Mouse (Mus musculus) embryonic facial prominence, embryonic 11.5 days (tissue): ENCODE measurements around the gene Iqschfp. TPM values are rescaled to one million over a fixed set of nuclear protein-coding genes. Genes with fewer than 3 reads are reported as not detected.

Experiments used
- ATAC-seq: fragments of 200-750 bp; cut with Nextera tagmentation; replicated peaks from 2 replicates; pipeline ENCODE4 v1.8.0; 2017; ENCODE audit warnings: low read depth; ENCODE audit not compliant: insufficient number of reproducible peaks, low FRiP score, low TSS enrichment
- DNase-seq: peaks from one replicate; pipeline ENCODE4 v3.0.0-alpha.2; 2015; ENCODE audit warnings: low spot score
- H3K27ac ChIP-seq: fragments of 300-500 bp; sonication (generic); replicated peaks from 2 replicates; pipeline ENCODE4 v1.5.1; 2014; ENCODE audit warnings: mild to moderate bottlenecking, low read depth, low read length, control low read depth
- H3K27me3 ChIP-seq: fragments of 300-500 bp; sonication (generic); 2 replicates; pipeline ENCODE4 v1.6.1; 2014; ENCODE audit warnings: mild to moderate bottlenecking, low read length, moderate library complexity, mixed read lengths; ENCODE audit not compliant: control insufficient read depth, insufficient read depth
- H3K36me3 ChIP-seq: fragments of 300-500 bp; sonication (generic); replicated peaks from 2 replicates; pipeline ENCODE4 v1.6.1; 2014; ENCODE audit warnings: low read depth, mild to moderate bottlenecking, low read length, moderate library complexity, mixed read lengths; ENCODE audit not compliant: control insufficient read depth, insufficient read depth
- H3K4me1 ChIP-seq: fragments of 300-500 bp; sonication (generic); 2 replicates; pipeline ENCODE4 v1.6.1; 2014; ENCODE audit warnings: low read length, mixed read lengths; ENCODE audit not compliant: control insufficient read depth, insufficient read depth
- H3K4me2 ChIP-seq: fragments of 300-500 bp; sonication (generic); 2 replicates; pipeline ENCODE4 v1.6.1; 2014; ENCODE audit warnings: low read depth, mild to moderate bottlenecking, control low read depth, low read length, moderate library complexity
- H3K4me3 ChIP-seq: fragments of 300-500 bp; sonication (generic); 2 replicates; pipeline ENCODE4 v1.5.1; 2014; ENCODE audit warnings: low read depth, low read length, control low read depth
- H3K9ac ChIP-seq: fragments of 300-500 bp; sonication (generic); replicated peaks from 2 replicates; pipeline ENCODE4 v1.6.1; 2014; ENCODE audit warnings: mild to moderate bottlenecking, control low read depth, low read length
- H3K9me3 ChIP-seq: fragments of 300-500 bp; sonication (generic); replicated peaks from 2 replicates; pipeline ENCODE4 v1.6.1; 2016; ENCODE audit warnings: mild to moderate bottlenecking, low read length, inconsistent platforms, mixed read lengths; ENCODE audit not compliant: control insufficient read depth
- WGBS: fragments of 180-500 bp; shearing (Covaris S2); extraction: QIAGEN DNeasy Blood & Tissue Kit; methylation state at CpG from one replicate; pipeline ENCODE4 v1.1.7; 2014; 5-methylcytosine and 5-hydroxymethylcytosine counted together
- polyA plus RNA-seq: library from polyadenylated mRNA; unstranded; fragments of >200 nt; fragmentation: Nextera tagmentation; extraction: Ambion mirVana; gene quantifications from 2 replicates; pipeline ENCODE4 v1.2.1, GENCODE M21; 2014

Gene Iqschfp
- polyA plus RNA-seq, 1 experiment from 2014 or later, result 0.87 TPM

GRCm38 (mm10) chr3:68335501-68335900 is 443.5 kb downstream of the Iqschfp start:
- Histone ChIP-seq H3K4me3 (no peak overlapping the region), H3K9ac (no peak overlapping the region), H3K36me3 (no peaks in the 10 kb centered on the region), H3K9me3 (no peaks in the 10 kb centered on the region), H3K27me3 (no peaks in the 10 kb centered on the region), H3K27ac (no peak overlapping the region), H3K4me2 (no peak overlapping the region), H3K4me1 (no peaks in the 10 kb centered on the region)
- 91% methylated on average over 4 of the region's 4 CpGs for WGBS
- DNase-seq (no peak), ATAC-seq (no peak)

- DNase-seq (no peak), ATAC-seq (no peak)
- no peak overlapping the region for H3K4me2 ChIP-seq
- H3K9me3 ChIP-seq, result no peaks in the 10 kb centered on the region
- no peak overlapping the region for H3K4me3 ChIP-seq
- WGBS, result 85% methylated on average over 6 of the region's 6 CpGs
- H3K4me1 ChIP-seq, result no peaks in the 10 kb centered on the region
- H3K36me3 ChIP-seq, result no peaks in the 10 kb centered on the region
- H3K9ac ChIP-seq, result no peak overlapping the region
- no peak overlapping the region for H3K27ac ChIP-seq
- no peaks in the 10 kb centered on the region for H3K27me3 ChIP-seq
These were observed 458.6 kb downstream of the Iqschfp start for GRCm38 (mm10) chr3:68350624-68351023.

DNA sequence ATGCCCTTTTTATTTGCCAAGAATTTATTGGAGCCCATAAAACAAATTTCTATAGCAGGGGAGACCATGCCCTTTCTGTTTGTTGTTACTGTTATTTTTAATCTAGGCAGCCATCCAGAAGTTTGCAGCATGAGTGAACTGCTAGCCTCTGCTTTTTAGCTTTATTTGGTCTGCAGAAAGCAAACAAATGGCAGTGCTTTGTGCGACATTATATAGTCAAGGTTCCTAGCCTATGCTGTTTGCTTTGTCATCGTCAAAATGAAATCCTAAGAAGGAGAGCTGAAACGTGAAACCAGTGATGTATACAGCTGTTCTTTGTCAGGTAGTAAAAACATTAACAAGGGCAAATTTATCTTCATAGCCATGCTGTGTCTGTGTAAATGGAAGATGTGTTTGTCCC is 459.4 kb downstream of the Iqschfp start:
- no peaks in the 10 kb centered on the region for H3K4me1 ChIP-seq
- H3K36me3 ChIP-seq, result no peaks in the 10 kb centered on the region
- no peaks in the 10 kb centered on the region for H3K27me3 ChIP-seq
- WGBS, result 58% methylated on average over 3 of the region's 3 CpGs
- ATAC-seq (no peak), DNase-seq (no peak)
- no peak overlapping the region for H3K4me2 ChIP-seq
- H3K9me3 ChIP-seq, result no peaks in the 10 kb centered on the region
- H3K27ac ChIP-seq, result no peak overlapping the region
- H3K9ac ChIP-seq, result no peak overlapping the region
- no peak overlapping the region for H3K4me3 ChIP-seq

- Histone ChIP-seq H3K4me1 (no peaks in the 10 kb centered on the region), H3K9me3 (no peaks in the 10 kb centered on the region), H3K9ac (no peak overlapping the region), H3K4me3 (no peak overlapping the region), H3K4me2 (no peak overlapping the region), H3K27me3 (no peaks in the 10 kb centered on the region), H3K36me3 (no peaks in the 10 kb centered on the region), H3K27ac (no peak overlapping the region)
- WGBS, result 89% methylated on average over 7 of the region's 7 CpGs
- DNase-seq (no peak), ATAC-seq (no peak)
These were observed 460.9 kb downstream of the Iqschfp start for GRCm38 (mm10) chr3:68352961-68353360.

DNA sequence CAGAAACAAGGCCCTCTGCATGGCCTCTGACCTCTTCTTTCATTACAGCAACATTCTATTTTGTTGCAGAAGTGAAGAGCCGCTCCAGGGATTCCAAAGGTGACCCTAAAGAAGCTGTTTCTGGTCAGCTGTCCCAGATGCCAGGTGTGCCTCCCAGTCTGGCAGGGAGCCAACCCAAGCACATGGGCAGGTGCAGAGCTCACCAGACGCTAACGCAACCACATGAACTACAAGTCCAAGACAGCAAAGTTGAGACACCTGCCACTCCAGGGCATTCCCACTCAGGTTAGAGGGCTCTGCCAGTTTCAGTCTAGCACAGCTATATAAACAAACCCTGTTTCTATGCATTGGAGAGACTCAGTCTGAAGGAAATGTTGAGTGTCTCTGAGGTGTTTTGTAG is 461.5 kb downstream of the Iqschfp start:
- no peak overlapping the region for H3K4me3 ChIP-seq
- H3K27ac ChIP-seq, result no peak overlapping the region
- H3K4me1 ChIP-seq, result no peaks in the 10 kb centered on the region
- no peaks in the 10 kb centered on the region for H3K9me3 ChIP-seq
- DNase-seq, result peak; percentile 1
- H3K4me2 ChIP-seq, result no peak overlapping the region
- no peak for ATAC-seq
- no peaks in the 10 kb centered on the region for H3K27me3 ChIP-seq
- H3K36me3 ChIP-seq, result no peaks in the 10 kb centered on the region
- WGBS, result 55% methylated on average over 3 of the region's 3 CpGs
- H3K9ac ChIP-seq, result no peak overlapping the region

GRCm38 (mm10) chr3:68356516-68356915 is 464.5 kb downstream of the Iqschfp start:
- H3K9ac ChIP-seq, result no peak overlapping the region
- no peaks in the 10 kb centered on the region for H3K27me3 ChIP-seq
- no peak for DNase-seq
- 71% methylated on average over 2 of the region's 2 CpGs for WGBS
- H3K4me2 ChIP-seq, result no peak overlapping the region
- H3K9me3 ChIP-seq, result no peaks in the 10 kb centered on the region
- no peak overlapping the region for H3K27ac ChIP-seq
- no peaks in the 10 kb centered on the region for H3K36me3 ChIP-seq
- no peak for ATAC-seq
- no peak overlapping the region for H3K4me3 ChIP-seq
- no peaks in the 10 kb centered on the region for H3K4me1 ChIP-seq

DNA sequence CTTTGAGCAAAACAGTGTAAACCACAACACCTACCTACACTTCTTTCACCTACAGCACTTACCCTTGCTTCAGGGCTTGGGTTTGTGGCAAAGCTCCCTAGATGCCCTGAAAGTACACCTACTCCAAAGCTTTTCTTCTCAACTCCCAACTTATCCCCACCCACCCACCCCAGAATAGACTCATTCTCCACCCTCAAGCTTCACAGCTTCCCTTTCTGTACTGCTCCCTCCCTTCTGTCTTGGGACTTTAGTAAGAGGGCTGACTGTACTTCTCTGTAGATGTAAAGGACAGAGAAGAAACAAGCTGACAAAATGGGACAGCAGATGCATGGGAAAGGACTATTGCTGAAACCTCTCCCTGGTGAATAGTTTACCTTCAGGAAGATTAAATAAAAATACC is 476.0 kb downstream of the Iqschfp start:
- Histone ChIP-seq H3K27ac (no peak overlapping the region), H3K4me3 (no peak overlapping the region), H3K27me3 (no peaks in the 10 kb centered on the region), H3K9ac (no peak overlapping the region), H3K4me2 (no peak overlapping the region), H3K9me3 (no peaks in the 10 kb centered on the region), H3K36me3 (no peaks in the 10 kb centered on the region), H3K4me1 (no peaks in the 10 kb centered on the region)
- DNase-seq (no peak), ATAC-seq (no peak)

DNA sequence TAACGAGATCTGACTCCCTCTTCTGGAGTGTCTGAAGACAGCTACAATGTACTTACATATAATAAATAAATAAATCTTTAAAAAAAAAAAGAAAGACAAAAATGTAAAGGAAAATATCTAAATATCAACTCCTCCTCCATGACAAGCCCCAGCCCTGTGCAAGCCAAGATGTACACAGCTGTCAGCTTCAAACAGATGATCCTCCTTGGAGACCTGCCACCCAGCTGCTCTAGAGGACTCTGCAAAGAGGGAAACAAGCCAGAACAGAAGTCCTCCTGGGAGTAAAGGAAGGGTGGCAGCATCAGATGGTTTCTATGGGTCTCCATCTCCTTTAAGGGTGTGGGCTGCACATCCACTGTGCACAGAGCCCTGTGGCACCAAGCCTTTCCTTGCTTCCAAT is 480.9 kb downstream of the Iqschfp start:
- no peak for DNase-seq
- no peak for ATAC-seq
- Histone ChIP-seq H3K9ac (no peak overlapping the region), H3K4me3 (no peak overlapping the region), H3K27ac (no peak overlapping the region), H3K36me3 (no peaks in the 10 kb centered on the region), H3K4me1 (no peaks in the 10 kb centered on the region), H3K4me2 (no peak overlapping the region), H3K27me3 (no peaks in the 10 kb centered on the region), H3K9me3 (no peaks in the 10 kb centered on the region)
- WGBS, result no CpG with 5 or more reads among the region's 1 CpGs
